Mouse (Mus musculus): ENCODE measurements at regions not wholly inside any gene's neighbourhood (a gene's known extent, or its start where the extent isn't known, plus 50 kb on each side); places are given as distances from the start of the nearest gene placed in this dataset.

DNA sequence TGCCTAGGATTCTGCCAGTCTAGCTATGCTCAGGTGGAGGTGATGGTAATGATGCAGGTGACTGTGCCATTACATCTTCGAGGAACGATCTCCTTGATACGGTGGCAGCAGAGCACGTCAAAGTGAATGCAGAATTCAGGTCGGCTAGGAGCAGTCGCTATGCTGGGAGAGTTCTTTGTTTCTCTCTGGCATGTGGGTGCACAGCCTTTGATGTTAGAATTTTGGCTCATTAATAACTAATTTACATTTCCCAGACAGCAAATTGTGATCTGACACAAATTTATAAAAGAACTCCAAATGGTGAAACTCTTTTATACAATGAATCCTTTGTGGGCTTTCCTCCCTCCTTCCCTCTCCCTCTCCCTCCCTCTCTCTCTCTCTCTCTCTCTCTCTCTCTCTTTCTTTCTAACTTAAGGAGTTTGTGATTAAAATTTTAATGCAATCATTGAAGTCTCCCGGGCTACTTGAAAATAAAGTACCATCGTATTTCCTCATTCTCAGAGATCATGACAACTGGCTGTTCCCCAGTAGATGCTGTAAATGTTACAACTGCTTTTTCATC is 307.2 kb downstream of the Foxo1 start:
- Histone ChIP-seq H3K4me1 (ENCODE audit: control insufficient read depth, insufficient read depth, low read length) (no peaks in the 10 kb centered on the region), H3K27ac (ENCODE audit: insufficient read depth, low read depth, low read length) (no peak overlapping the region), H3K4me3 (ENCODE audit: insufficient read depth, low read length) (no peak overlapping the region)
- no peak for TF ChIP-seq POLR2A (IDR thresholded peaks at IDR 0.05; ENCODE audit: borderline replicate concordance, low read depth, low read length)
- no peak for TF ChIP-seq CTCF (IDR thresholded peaks at IDR 0.05; ENCODE audit: low read depth, low read length)

DNA sequence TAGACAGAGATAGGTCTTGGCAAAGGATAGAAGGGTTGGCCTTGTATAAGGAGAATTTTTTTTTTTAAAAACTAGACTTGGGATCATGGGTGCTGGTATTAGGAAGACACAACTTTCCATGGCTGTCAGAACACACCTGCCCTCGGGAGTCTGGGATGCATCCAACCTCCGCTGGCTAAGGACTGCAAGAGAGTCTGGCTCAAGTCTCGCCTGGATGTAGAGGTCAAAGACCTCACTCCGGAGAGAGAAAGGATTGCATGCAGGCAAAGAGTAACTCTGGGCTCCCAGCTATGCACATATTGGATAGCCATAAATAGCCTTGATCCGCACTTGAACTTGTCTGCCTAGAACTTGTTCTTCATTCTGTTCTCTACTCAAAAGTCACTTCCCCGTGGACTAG is 306.2 kb downstream of the Foxo1 start:
- no peak overlapping the region for H3K4me3 ChIP-seq (ENCODE audit: insufficient read depth, low read length)
- TF ChIP-seq CTCF (IDR thresholded peaks at IDR 0.05; ENCODE audit: low read depth, low read length), result no peak
- no peak for TF ChIP-seq POLR2A (IDR thresholded peaks at IDR 0.05; ENCODE audit: borderline replicate concordance, low read depth, low read length)
- H3K4me1 ChIP-seq (ENCODE audit: control insufficient read depth, insufficient read depth, low read length), result no peaks in the 10 kb centered on the region
- H3K27ac ChIP-seq (ENCODE audit: insufficient read depth, low read depth, low read length), result no peak overlapping the region

GRCm38 (mm10) chr3:52573806-52574205 is 305.7 kb downstream of the Foxo1 start:
- TF ChIP-seq POLR2A (IDR thresholded peaks at IDR 0.05; ENCODE audit: borderline replicate concordance, low read depth, low read length), result no peak
- H3K27ac ChIP-seq (ENCODE audit: insufficient read depth, low read depth, low read length), result no peak overlapping the region

GRCm38 (mm10) chr3:52572514-52573485 is 304.7 kb downstream of the Foxo1 start:
- Histone ChIP-seq H3K27ac (ENCODE audit: insufficient read depth, low read depth, low read length) (no peak overlapping the region), H3K4me1 (ENCODE audit: control insufficient read depth, insufficient read depth, low read length) (no peaks in the 10 kb centered on the region), H3K4me3 (ENCODE audit: insufficient read depth, low read length) (no peak overlapping the region)
- no peak for TF ChIP-seq CTCF (IDR thresholded peaks at IDR 0.05; ENCODE audit: low read depth, low read length)
- no peak for TF ChIP-seq POLR2A (IDR thresholded peaks at IDR 0.05; ENCODE audit: borderline replicate concordance, low read depth, low read length)

More at GRCm38 (mm10) chr3:52573806-52574205, 305.7 kb downstream of the Foxo1 start:
- H3K4me3 ChIP-seq (ENCODE audit: insufficient read depth, low read length), result no peak overlapping the region
- no peaks in the 10 kb centered on the region for H3K4me1 ChIP-seq (ENCODE audit: control insufficient read depth, insufficient read depth, low read length)

DNA sequence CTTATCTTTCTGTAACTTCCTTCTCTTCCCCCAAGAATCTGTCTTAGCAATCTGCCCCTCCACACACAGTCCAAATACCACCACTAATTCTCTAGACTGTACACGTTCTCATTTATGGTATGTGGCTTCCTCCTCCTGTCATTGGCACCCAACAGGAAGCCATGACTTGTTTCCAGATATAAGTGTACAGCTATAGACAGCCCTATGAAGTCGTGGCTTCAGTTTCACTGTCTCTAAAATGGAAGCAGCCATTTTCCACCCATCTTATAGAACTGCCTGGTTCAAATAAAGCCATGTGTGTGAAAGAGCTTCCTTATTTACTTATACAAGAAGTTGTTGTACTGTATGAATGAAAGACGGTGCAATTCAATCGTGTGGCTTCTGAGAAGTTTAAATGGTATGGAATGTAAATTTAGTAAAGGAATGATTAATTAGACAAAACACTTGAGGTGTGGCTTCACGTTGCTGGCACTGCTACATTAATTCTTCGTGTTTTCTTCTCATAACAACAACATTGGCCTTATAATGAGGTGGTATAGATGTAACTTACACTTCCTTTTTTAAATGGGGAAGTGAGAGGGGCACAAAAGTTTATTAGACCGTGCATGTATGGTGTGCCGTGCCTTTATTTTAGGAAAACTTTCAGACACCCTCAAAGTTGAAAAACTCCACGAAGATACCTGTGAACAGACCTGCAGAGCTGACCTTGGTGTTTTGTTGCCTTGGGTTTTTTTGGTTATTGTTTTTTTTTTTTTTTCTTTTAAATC is 299.7 kb downstream of the Foxo1 start:
- H3K4me1 ChIP-seq (ENCODE audit: control insufficient read depth, insufficient read depth, low read length), result peaks cover 5% of the 10 kb centered on the region
- no peak for TF ChIP-seq POLR2A (IDR thresholded peaks at IDR 0.05; ENCODE audit: borderline replicate concordance, low read depth, low read length)
- TF ChIP-seq CTCF (IDR thresholded peaks at IDR 0.05; ENCODE audit: low read depth, low read length), result no peak
- no peak overlapping the region for H3K27ac ChIP-seq (ENCODE audit: insufficient read depth, low read depth, low read length)
- no peak overlapping the region for H3K4me3 ChIP-seq (ENCODE audit: insufficient read depth, low read length)

GRCm38 (mm10) chr3:52563595-52563994 is 295.5 kb downstream of the Foxo1 start:
- Histone ChIP-seq H3K27ac (ENCODE audit: insufficient read depth, low read depth, low read length) (no peak overlapping the region), H3K4me1 (ENCODE audit: control insufficient read depth, insufficient read depth, low read length) (peaks cover 5% of the 10 kb centered on the region), H3K4me3 (ENCODE audit: insufficient read depth, low read length) (no peak overlapping the region)
- TF ChIP-seq CTCF (IDR thresholded peaks at IDR 0.05; ENCODE audit: low read depth, low read length), result no peak
- TF ChIP-seq POLR2A (IDR thresholded peaks at IDR 0.05; ENCODE audit: borderline replicate concordance, low read depth, low read length), result no peak

DNA sequence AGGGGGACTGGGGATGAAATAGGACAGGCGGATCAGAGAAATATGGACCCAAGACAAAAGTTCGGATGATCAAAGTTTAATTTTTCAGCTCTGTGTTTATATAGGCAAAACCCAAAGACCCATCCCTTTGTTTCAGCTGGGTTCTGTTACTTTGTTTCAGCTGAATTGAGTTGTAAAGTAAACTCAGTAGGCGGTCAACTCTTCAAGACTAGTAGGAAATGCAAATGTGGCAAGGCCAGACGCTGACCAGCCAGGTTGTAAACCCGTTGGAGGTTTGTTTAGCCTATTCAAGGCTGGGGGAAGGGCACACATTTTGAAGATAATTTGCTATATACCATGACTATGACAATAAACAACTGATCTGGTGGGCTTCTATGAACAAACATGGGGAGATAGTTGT is 294.7 kb downstream of the Foxo1 start:
- TF ChIP-seq CTCF (IDR thresholded peaks at IDR 0.05; ENCODE audit: low read depth, low read length) (no peak), POLR2A (IDR thresholded peaks at IDR 0.05; ENCODE audit: borderline replicate concordance, low read depth, low read length) (no peak)
- Histone ChIP-seq H3K4me3 (ENCODE audit: insufficient read depth, low read length) (no peak overlapping the region), H3K27ac (ENCODE audit: insufficient read depth, low read depth, low read length) (no peak overlapping the region), H3K4me1 (ENCODE audit: control insufficient read depth, insufficient read depth, low read length) (peaks cover 5% of the 10 kb centered on the region)

DNA sequence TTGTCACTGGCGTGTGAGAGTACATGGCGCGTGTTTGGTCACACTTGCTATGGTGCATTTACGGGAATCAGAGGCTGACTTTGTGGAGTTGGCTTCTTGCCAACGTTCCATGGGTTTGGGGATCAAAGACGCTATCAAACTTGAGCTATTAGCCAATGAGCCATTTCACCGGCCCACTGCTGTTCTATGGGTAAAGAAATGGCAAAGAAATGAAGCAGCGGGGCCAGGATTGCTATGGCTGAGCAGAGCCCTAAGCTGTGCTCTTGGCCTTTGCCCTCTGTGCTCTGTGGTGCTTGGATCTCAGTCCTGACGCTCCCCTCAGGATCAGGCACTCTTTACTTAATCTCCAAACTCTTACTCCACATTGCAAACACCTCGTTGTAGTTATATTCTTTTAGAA is 291.3 kb downstream of the Foxo1 start:
- H3K4me3 ChIP-seq (ENCODE audit: insufficient read depth, low read length), result no peak overlapping the region
- TF ChIP-seq POLR2A (IDR thresholded peaks at IDR 0.05; ENCODE audit: borderline replicate concordance, low read depth, low read length), result no peak
- no peak for TF ChIP-seq CTCF (IDR thresholded peaks at IDR 0.05; ENCODE audit: low read depth, low read length)
- H3K27ac ChIP-seq (ENCODE audit: insufficient read depth, low read depth, low read length), result no peak overlapping the region
- H3K4me1 ChIP-seq (ENCODE audit: control insufficient read depth, insufficient read depth, low read length), result peaks cover 10% of the 10 kb centered on the region

GRCm38 (mm10) chr3:52558765-52559164 is 290.6 kb downstream of the Foxo1 start:
- Histone ChIP-seq H3K4me3 (ENCODE audit: insufficient read depth, low read length) (no peak overlapping the region), H3K4me1 (ENCODE audit: control insufficient read depth, insufficient read depth, low read length) (peaks cover 12% of the 10 kb centered on the region), H3K27ac (ENCODE audit: insufficient read depth, low read depth, low read length) (no peak overlapping the region)
- TF ChIP-seq CTCF (IDR thresholded peaks at IDR 0.05; ENCODE audit: low read depth, low read length) (no peak), POLR2A (IDR thresholded peaks at IDR 0.05; ENCODE audit: borderline replicate concordance, low read depth, low read length) (no peak)

Measured in bone marrow macrophage, adult 2 months (primary cell).